Mouse (Mus musculus) thymus, adult 2 months (tissue): Measurements from ENCODE around the gene Psmf1. TPM values are rescaled to one million over a fixed set of nuclear protein-coding genes. Genes with fewer than 3 reads are reported as not detected.

Experiments
- DNase-seq: peaks from one replicate; pipeline ENCODE4 v3.0.0; 2021
- H3K27ac ChIP-seq: fragments of 200-500 bp; 2 replicates; pipeline ENCODE4 v1.5.1; 2012; ENCODE audit warnings: low read length, control low read depth; ENCODE audit not compliant: control insufficient read depth, insufficient read depth
- H3K27me3 ChIP-seq: fragments of 200-500 bp; 2 replicates; pipeline ENCODE4 v1.6.1; 2012; ENCODE audit warnings: mild to moderate bottlenecking, low read length, moderate library complexity, mixed read lengths; ENCODE audit not compliant: control insufficient read depth, insufficient read depth
- H3K36me3 ChIP-seq: fragments of 200-500 bp; 2 replicates; pipeline ENCODE4 v1.6.1; 2012; ENCODE audit warnings: mild to moderate bottlenecking, low read length, moderate library complexity; ENCODE audit not compliant: control insufficient read depth, insufficient read depth
- H3K4me1 ChIP-seq: fragments of 200-500 bp; replicated peaks from 2 replicates; pipeline ENCODE4 v1.6.1; 2012; ENCODE audit warnings: low read length; ENCODE audit not compliant: control insufficient read depth, insufficient read depth
- H3K4me3 ChIP-seq: fragments of 200-500 bp; 2 replicates; pipeline ENCODE4 v1.5.1; 2012; ENCODE audit warnings: mild to moderate bottlenecking, low read length, control low read depth, moderate library complexity; ENCODE audit not compliant: control insufficient read depth, insufficient read depth
- CTCF ChIP-seq: fragments of 200-500 bp; IDR thresholded peaks from 2 replicates; pipeline ENCODE4 v1.5.1; 2012; ENCODE audit warnings: mild to moderate bottlenecking, control low read depth, low read length, moderate library complexity, borderline replicate concordance; ENCODE audit not compliant: control insufficient read depth, poor library complexity, insufficient read depth; ENCODE audit errors: extremely low read depth
- POLR2A ChIP-seq: fragments of 200-500 bp; IDR thresholded peaks from 2 replicates; pipeline ENCODE4 v1.6.1; 2012; ENCODE audit warnings: mild to moderate bottlenecking, low read length, control low read depth, moderate library complexity; ENCODE audit not compliant: control insufficient read depth, poor library complexity, insufficient read depth; ENCODE audit errors: extremely low read depth
- WGBS: fragments of 180-500 bp; shearing (Covaris S2); methylation state at CpG from one replicate; pipeline ENCODE4 v1.1.7; 2018; 5-methylcytosine and 5-hydroxymethylcytosine counted together
- polyA plus RNA-seq: library from polyadenylated mRNA; depleted of rRNA; stranded (reverse); fragments of >200 nt; gene quantifications from 2 replicates; pipeline ENCODE4 v1.2.3, GENCODE M21; 2012

The Psmf1 gene
- polyA plus RNA-seq, 1 experiment = 67.9 TPM

- H3K4me1 ChIP-seq = no peaks in the 10 kb centered on the region; the same call in none of the 2 replicates
- 89% methylated on average over 4 of the region's 4 CpGs for WGBS
These were observed 5.5 kb downstream of the Psmf1 start for GRCm38 (mm10) chr2:151738460-151738859.

GRCm38 (mm10) chr2:151735422-151735821, 8.6 kb downstream of the Psmf1 start:
- H3K4me3 ChIP-seq = no peak overlapping the region
- no peaks in the 10 kb centered on the region for H3K27me3 ChIP-seq
- no peak overlapping the region for H3K27ac ChIP-seq
- TF ChIP-seq POLR2A = no peak
- TF ChIP-seq CTCF = no peak
- WGBS = 98% methylated on average over 6 of the region's 6 CpGs
- no peak for DNase-seq
- no peaks in the 10 kb centered on the region; the same call in none of the 2 replicates for H3K4me1 ChIP-seq
- H3K36me3 ChIP-seq = peaks cover 34% of the 10 kb centered on the region

More at GRCm38 (mm10) chr2:151738460-151738859, 5.5 kb downstream of the Psmf1 start:
- no peak for DNase-seq
- Histone ChIP-seq H3K27me3 (no peaks in the 10 kb centered on the region), H3K36me3 (peaks cover 21% of the 10 kb centered on the region), H3K27ac (no peak overlapping the region), H3K4me3 (no peak overlapping the region)
- TF ChIP-seq POLR2A (no peak), CTCF (no peak)

- no peak for DNase-seq
- H3K36me3 ChIP-seq = peaks cover 56% of the 10 kb centered on the region
- TF ChIP-seq CTCF = no peak
- no peak overlapping the region for H3K27ac ChIP-seq
- no peaks in the 10 kb centered on the region for H3K4me1 ChIP-seq
- H3K4me3 ChIP-seq = no peak overlapping the region
- H3K27me3 ChIP-seq = no peaks in the 10 kb centered on the region
- WGBS = 95% methylated on average over 8 of the region's 8 CpGs
These were observed 10.7 kb downstream of the Psmf1 start for GRCm38 (mm10) chr2:151733151-151733865.

- 97% methylated on average over 2 of the region's 2 CpGs for WGBS
- no peak overlapping the region for H3K27ac ChIP-seq
- no peaks in the 10 kb centered on the region for H3K27me3 ChIP-seq
- no peak for DNase-seq
- no peak for TF ChIP-seq CTCF
- TF ChIP-seq POLR2A = no peak
- no peaks in the 10 kb centered on the region for H3K4me1 ChIP-seq
- peaks cover 44% of the 10 kb centered on the region for H3K36me3 ChIP-seq
- no peak overlapping the region for H3K4me3 ChIP-seq
These were observed 19.9 kb downstream of the Psmf1 start for GRCm38 (mm10) chr2:151724094-151724493.

GRCm38 (mm10) chr2:151716318-151717055, 27.5 kb downstream of the Psmf1 start:
- H3K4me1 ChIP-seq = no peaks in the 10 kb centered on the region
- H3K4me3 ChIP-seq = no peak overlapping the region
- WGBS = 98% methylated on average over 2 of the region's 2 CpGs
- TF ChIP-seq CTCF (no peak), POLR2A (no peak)
- no peak overlapping the region for H3K27ac ChIP-seq
- DNase-seq = no peak
- H3K36me3 ChIP-seq = peaks cover 27% of the 10 kb centered on the region
- H3K27me3 ChIP-seq = no peaks in the 10 kb centered on the region

- no peaks in the 10 kb centered on the region for H3K4me1 ChIP-seq
- H3K27me3 ChIP-seq = no peaks in the 10 kb centered on the region
- H3K27ac ChIP-seq = no peak overlapping the region
- H3K4me3 ChIP-seq = no peak overlapping the region
- DNase-seq = no peak
- TF ChIP-seq CTCF (no peak), POLR2A (no peak)
- WGBS = 94% methylated on average over 4 of the region's 4 CpGs
- peaks cover 22% of the 10 kb centered on the region for H3K36me3 ChIP-seq
These were observed 28.5 kb downstream of the Psmf1 start for GRCm38 (mm10) chr2:151715526-151715925.
